Mouse (Mus musculus) left cerebral cortex, adult 9 months (tissue): Measurements from ENCODE around the gene C3.
A peak's percentile ranks its signal among the peaks of the same experiment; 100 is the strongest.

ENCODE experiments used
- DNase-seq, 2 experiments: peaks; one replicate each; pipeline ENCODE4 v3.0.0; 2022; ENCODE audit warnings: low spot score in 2 of 2

Gene C3

DNA sequence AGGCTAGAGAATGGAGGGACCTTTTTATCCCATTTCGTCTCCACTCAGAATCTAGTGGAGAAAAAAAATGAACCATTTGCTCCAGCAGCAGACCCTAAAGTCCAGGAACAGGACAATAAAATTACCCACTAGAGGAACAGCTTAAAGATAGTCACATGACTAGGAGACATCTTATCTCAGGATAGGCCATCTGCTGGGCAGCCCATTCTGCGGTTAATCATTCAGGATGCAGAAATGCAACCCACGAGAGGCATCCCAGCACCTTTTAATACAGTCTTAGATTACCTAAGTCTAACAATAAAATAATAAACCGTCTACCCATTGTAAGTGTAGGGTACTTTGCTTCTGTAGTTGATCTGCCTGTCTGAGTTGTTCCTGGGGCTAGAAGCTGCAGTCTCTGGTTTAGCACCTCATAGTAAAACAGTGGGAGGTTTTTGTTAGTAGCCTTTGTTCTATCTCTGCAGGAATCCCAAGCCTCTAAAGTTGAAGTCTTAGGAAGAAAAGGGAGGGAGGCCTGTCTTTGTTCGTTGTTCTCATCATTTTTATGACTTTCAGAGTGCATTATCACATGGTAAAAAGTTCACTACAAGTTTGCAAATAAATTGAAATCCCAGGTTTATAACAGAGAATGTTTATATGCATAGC, 57.2 kb downstream of the C3 start:
- no peak for DNase-seq

DNA sequence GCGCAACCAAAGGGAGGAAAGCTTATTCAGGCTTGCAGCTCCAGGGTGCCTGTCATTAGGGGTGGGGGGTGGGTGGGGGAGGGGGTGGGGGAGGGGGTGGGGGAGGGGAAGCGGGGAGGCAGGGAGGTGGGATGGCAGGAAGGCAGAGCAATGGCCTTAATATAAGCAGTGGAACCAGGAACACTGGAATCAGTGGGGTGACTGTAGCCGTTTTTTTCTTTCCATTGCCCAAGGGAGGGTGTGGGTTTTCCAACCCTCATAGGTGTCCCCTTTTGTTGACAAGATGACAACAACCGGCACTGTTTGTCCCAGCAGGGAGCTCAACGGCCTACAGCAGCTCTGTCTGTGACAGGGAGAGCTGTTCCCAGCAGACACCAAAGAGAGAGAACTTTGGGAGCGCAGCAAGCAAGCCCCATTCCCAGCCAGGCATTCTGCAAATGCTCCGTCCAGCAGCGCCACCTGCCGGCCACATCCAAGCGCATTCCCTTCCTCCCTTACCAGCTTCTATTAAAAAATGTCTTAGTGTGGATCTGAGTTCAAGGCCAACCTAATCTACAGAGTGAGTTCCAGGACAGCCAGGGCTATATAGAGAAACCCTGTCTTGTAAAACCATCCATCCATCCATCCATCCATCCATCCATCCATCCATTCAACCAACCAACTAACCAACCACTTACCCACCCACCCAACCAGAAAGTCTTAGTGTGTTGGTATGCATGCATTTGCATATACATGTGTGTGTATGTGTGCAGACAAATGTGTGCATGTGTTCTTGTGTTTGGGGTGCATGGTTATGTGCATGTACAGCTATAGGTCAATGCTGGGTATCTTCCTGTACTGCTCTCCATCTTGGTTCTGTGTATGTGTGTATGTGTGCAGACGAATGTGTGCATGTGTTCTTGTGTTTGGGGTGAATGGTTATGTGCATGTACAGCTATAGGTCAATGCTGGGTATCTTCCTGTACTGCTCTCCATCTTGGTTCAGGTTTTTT, 60.8 kb downstream of the C3 start:
- DNase-seq: peak; percentile 23 to 87
